Mouse (Mus musculus) embryonic facial prominence, embryonic 10.5 days (tissue): Measurements from ENCODE around the gene Rac3. TPM values are rescaled to one million over a fixed set of nuclear protein-coding genes. Genes with fewer than 3 reads are reported as not detected.
A peak's percentile ranks its signal among the peaks of the same experiment; 100 is the strongest.
"Not testable (repeated sequence)": the region's sequence is repeated elsewhere in the genome, so short reads cannot be mapped to it uniquely, and the experiment has no call there.

Experiments used
- DNase-seq: peaks from one replicate; pipeline ENCODE4 v3.0.0-alpha.2; 2017; ENCODE audit warnings: low spot score
- H3K27ac ChIP-seq: fragments of 300-500 bp; sonication (generic); replicated peaks from 2 replicates; pipeline ENCODE4 v1.5.1; 2016; ENCODE audit warnings: mild to moderate bottlenecking
- H3K27me3 ChIP-seq: fragments of 300-500 bp; sonication (generic); replicated peaks from 2 replicates; pipeline ENCODE4 v1.6.1; 2016; ENCODE audit warnings: low read depth, mild to moderate bottlenecking; ENCODE audit not compliant: poor library complexity, severe bottlenecking
- H3K36me3 ChIP-seq: fragments of 300-500 bp; sonication (generic); replicated peaks from 2 replicates; pipeline ENCODE4 v1.6.1; 2016; ENCODE audit warnings: mild to moderate bottlenecking, moderate library complexity
- H3K4me1 ChIP-seq: fragments of 300-500 bp; sonication (generic); 2 replicates; pipeline ENCODE4 v1.6.1; 2016
- H3K4me3 ChIP-seq: fragments of 300-500 bp; sonication (generic); 2 replicates; pipeline ENCODE4 v1.5.1; 2016; ENCODE audit warnings: mild to moderate bottlenecking, moderate library complexity
- H3K9me3 ChIP-seq: fragments of 300-500 bp; sonication (generic); 2 replicates; pipeline ENCODE4 v1.6.1; 2016; ENCODE audit warnings: mild to moderate bottlenecking
- WGBS: fragments of 180-500 bp; shearing (Covaris S2); methylation state at CpG from one replicate; pipeline ENCODE4 v1.1.7; 2016; 5-methylcytosine and 5-hydroxymethylcytosine counted together
- polyA plus RNA-seq: library from polyadenylated mRNA; unstranded; fragments of >200 nt; fragmentation: Nextera tagmentation; extraction: Ambion mirVana; gene quantifications from 2 replicates; pipeline ENCODE4 v1.2.1, GENCODE M21; 2016

Rac3 gene
- polyA plus RNA-seq, 1 experiment from 2014 or later = 31.2 TPM

DNA sequence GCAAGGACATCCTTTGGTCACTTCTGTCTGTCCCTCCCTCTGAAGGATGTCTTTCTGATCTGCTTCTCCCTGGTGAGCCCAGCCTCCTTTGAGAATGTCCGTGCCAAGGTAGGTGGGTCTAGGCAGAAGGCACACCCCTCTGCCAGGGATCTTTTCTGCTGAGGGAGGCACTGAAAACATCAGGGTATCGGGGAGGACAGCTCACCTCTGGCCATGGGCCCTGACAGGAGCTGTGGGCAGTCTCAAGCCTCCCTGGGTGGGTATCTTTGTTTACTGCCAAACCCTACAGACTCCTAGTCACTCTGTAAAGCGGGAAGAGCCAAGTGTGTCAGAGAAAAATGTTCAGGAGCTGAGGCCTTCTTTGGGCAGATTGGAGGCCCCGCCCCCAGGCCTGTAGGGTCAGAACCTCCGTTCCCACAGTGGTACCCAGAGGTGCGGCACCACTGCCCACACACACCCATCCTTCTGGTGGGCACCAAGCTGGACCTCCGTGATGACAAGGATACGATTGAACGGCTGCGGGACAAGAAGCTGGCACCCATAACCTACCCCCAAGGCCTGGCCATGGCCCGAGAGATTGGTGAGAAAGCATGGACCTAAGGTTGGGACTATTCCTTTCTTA, 1.6 kb downstream of the Rac3 start:
- DNase-seq = no peak
- no peak overlapping the region for H3K27ac ChIP-seq
- H3K4me3 ChIP-seq = peak overlapping the region; percentile 72; the same call in 1 of the 2 replicates
- H3K36me3 ChIP-seq = peaks cover 23% of the 10 kb centered on the region
- 90% methylated on average over 11 of the region's 11 CpGs for WGBS
- H3K4me1 ChIP-seq = peaks cover 39% of the 10 kb centered on the region
- peaks cover 54% of the 10 kb centered on the region for H3K27me3 ChIP-seq
- H3K9me3 ChIP-seq = no peaks in the 10 kb centered on the region

DNA sequence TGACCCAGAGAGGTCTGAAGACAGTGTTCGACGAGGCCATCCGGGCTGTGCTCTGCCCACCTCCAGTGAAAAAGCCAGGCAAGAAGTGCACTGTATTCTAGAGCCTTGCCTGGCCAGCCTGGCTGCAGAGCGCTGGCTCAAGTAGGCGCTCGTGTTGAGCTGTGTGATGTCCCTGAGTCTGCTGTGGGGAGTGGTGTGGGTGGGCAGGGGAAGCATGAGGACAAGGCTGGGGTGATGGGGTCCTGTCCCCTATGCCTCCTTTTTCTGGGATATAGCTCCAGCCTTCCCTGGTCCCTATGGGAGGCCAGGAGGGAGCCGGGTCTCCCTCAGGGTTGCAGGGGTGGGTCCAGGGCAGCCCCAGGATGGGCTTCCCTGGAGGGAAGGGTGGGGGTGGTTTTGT, 2.2 kb downstream of the Rac3 start:
- 86% methylated on average over 7 of the region's 7 CpGs for WGBS

DNA sequence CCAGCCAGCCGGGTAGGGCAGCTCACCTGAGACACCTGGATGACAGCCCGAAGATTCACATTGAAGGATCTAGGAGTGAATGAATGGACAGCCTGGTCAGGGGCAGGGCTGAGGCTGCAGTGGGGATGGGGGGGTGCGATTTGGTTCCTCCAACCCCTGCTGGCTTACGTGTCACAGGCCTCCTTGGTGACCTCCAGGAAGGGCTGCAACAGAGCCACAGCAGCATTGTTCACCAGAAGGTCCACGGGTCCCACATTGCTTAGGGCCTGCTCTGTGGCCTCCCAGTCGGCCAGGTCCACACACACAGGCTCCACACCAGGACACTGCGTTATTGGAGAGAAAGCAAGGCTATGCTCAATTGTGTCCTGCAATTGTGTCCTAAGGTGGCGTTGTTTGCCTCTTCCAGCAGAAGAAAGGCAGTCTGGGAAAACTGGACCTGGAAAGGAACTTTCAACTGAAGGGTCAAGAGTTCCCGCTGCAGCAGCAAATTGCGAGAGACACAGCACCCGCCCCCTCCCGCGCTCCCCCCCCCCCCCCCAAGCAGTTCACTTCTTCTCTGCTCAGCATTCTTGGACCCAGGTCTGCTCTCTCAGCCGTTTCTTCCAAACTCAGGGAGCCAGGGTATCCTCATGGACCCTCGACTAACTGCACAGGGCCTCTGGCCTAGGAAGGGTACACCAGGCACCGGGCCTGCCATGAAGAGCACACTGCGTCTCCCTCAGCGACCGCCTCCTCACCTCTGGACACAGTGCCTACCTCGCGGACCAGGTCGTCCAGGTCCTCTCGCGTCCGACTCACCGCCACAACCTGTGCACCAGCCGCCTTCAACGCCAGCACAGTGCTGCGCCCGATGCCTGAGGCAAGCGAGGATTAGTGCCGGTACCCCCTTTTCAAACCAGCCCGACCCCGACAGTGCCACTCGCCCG, 5.2 kb downstream of the Rac3 start:
- Histone ChIP-seq H3K36me3 (no peaks in the 10 kb centered on the region; the same call in 1 of the 2 replicates), H3K27ac (peak overlapping the region; percentile 71; the same call in 1 of the 2 replicates), H3K27me3 (peaks cover 76% of the 10 kb centered on the region), H3K4me3 (peak overlapping the region; percentile 77), H3K9me3 (no peaks in the 10 kb centered on the region), H3K4me1 (peaks cover 38% of the 10 kb centered on the region)
- DNase-seq = no peak
- WGBS = 18% methylated on average over 36 of the region's 36 CpGs

More for the DNA sequence above, 2.2 kb downstream of the Rac3 start:
- H3K9me3 ChIP-seq = no peaks in the 10 kb centered on the region
- no peak overlapping the region for H3K4me3 ChIP-seq
- DNase-seq = no peak
- H3K4me1 ChIP-seq = peaks cover 39% of the 10 kb centered on the region
- H3K27me3 ChIP-seq = peaks cover 60% of the 10 kb centered on the region
- no peak overlapping the region for H3K27ac ChIP-seq
- H3K36me3 ChIP-seq = peaks cover 16% of the 10 kb centered on the region

DNA sequence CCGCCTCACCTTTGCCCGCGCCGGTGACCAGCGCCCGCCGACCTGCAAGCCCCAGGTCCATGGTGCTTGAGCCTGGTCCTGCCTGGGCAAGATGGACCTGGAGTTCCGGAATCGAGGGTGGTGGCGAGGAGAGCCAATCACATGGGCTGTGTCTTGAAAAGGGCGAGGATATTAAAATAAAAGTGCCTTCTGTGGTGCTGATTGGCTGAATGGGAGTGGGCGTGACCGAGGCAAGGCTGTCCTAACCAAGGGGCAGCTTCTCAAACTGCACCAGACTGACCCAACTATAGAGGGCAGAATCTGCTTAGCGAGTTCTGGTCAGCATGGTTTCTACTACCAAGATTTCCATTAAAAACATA, 5.9 kb downstream of the Rac3 start, which contains the start of gene Dcxr:
Gene Dcxr, minus strand, starts transcription at position 113 of the 359 bp plus-strand sequence.
- Histone ChIP-seq H3K36me3 (no peaks in the 10 kb centered on the region; the same call in 1 of the 2 replicates), H3K27me3 (peaks cover 77% of the 10 kb centered on the region), H3K4me1 (peaks cover 35% of the 10 kb centered on the region), H3K9me3 (no peaks in the 10 kb centered on the region), H3K27ac (peak within 1 kb of the TSS; percentile 71; the same call in 1 of the 2 replicates), H3K4me3 (peak within 1 kb of the TSS; percentile 77)
- DNase-seq = peak; percentile 90
- WGBS = under 1% methylated on average over 14 of the region's 14 CpGs

DNA sequence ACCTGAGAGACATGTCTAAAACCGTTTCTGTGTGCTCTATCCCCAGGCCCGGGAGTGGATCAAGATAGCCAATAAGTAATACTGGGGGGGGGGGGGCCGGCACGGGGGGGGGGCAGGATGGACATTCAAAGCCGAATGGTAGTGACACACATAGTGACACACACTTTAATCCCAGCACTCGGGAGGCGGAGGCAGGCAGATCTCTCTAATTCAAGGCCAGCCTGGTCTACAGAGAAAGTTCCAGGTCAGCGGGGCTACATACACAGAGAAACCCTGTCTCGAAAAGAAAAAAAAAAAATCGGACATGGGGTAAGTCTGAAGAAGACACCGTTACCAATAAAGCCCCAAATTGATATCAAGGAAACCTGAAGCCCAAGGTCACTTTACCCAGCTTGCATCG, 6.3 kb downstream of the Rac3 start:
- no peaks in the 10 kb centered on the region; the same call in 1 of the 2 replicates for H3K36me3 ChIP-seq
- no peak for DNase-seq
- peaks cover 72% of the 10 kb centered on the region for H3K27me3 ChIP-seq
- peaks cover 31% of the 10 kb centered on the region for H3K4me1 ChIP-seq
- H3K27ac ChIP-seq = no peak overlapping the region
- H3K9me3 ChIP-seq = no peaks in the 10 kb centered on the region
- 61% methylated on average over 12 of the region's 12 CpGs for WGBS
- H3K4me3 ChIP-seq = peak overlapping the region; percentile 77

DNA sequence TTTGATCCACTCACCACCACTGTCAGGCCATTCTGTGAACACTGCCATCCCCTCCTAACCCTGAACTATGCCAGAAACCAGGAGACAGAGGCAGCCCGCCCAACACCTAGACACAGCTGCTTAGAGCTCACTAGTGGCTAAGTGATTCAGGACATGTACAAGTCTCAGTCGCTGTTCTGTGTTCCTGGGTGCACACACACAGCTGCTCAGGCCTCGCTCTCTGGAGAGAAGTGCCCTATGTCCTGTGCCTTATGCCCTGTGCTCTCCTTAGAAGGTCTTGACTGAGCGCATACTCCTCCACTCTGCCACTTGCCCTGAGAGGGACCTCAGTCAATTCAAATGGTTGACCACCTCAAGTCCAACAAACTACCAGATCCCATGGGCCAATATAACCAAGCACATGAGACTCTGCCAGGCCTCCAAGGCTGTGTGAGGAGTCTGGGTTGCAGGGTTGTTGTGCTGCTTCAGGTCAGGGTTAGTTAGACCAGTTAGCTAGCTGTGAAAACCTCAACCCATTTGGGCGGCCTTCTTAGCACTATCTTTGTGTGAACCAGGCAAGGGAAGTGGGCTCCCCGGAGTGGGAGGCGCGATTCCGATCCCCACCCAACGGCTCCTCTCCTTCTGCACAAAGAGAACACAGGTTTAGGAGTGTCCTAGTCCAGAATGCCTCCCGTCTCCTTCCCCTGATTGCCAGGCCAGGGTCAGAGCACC, 7.4 kb downstream of the Rac3 start:
- peak overlapping the region; percentile 71; the same call in 1 of the 2 replicates for H3K27ac ChIP-seq
- 70% methylated on average over 11 of the region's 11 CpGs for WGBS
- peaks cover 28% of the 10 kb centered on the region for H3K4me1 ChIP-seq
- peak overlapping the region; percentile 41 for H3K4me3 ChIP-seq
- no peaks in the 10 kb centered on the region for H3K9me3 ChIP-seq
- H3K36me3 ChIP-seq = no peaks in the 10 kb centered on the region
- peaks cover 61% of the 10 kb centered on the region for H3K27me3 ChIP-seq
- DNase-seq = no peak

DNA sequence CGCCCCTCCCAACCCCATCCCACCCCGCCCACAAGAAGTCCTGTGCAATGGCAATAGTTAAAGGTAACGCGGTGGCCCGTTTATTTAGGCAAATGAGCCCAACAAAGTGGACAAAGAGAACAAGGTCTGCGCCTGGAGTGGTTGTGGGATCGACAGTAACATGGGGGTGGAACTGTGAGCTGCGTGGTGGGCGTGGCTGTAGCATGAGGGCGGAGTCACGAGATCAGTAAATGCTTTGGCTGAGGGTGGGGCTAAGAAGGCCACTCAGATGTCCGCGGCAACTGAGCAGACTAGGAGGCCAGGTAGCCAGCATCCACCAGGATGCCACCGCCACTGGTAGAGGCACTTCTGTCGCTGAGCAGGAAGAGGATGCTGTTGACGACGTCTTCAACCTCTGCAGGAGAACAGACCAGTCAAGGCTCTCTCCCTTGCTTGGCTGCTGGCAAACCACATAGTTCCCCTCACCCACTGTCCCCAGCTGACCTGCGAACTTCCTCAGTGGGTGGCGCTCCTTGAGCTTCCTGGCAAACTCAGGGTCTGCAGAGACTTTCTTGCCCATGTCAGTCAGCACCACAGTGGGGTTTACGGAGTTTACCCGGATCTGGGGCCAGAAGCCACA, 8.3 kb downstream of the Rac3 start:
- H3K4me1 ChIP-seq = peaks cover 28% of the 10 kb centered on the region
- peak overlapping the region; percentile 71; the same call in 1 of the 2 replicates for H3K27ac ChIP-seq
- peak overlapping the region; percentile 41 for H3K4me3 ChIP-seq
- not testable (repeated sequence) for H3K9me3 ChIP-seq, H3K36me3 ChIP-seq
- 1% methylated on average over 18 of the region's 21 CpGs for WGBS
- H3K27me3 ChIP-seq = peaks cover 55% of the 10 kb centered on the region
- DNase-seq = peak; percentile 76

DNA sequence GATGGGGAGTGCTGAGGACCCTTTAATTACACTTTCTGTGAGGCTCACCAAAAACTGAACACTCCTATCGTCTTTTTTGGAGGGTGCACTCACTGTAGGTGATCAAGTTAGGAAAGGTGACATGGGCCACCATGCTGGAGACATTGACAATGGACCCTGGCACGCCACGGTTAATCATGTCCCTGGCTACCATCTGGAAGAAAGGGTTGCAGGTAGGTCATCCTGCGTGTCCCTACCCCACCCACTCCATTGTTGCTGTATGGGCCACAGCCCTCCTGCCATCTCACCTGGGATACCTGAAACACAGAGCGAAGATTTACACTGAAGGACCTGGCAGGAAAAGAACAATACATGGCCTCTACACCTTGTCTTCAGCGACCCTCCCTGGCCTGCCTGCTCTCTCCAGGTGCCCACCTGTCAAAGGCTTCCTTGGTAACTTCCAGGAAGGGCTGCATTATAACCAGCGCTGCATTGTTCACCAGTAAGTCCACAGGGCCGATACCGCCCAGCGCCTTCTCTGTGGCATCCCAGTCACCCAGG, 9.1 kb downstream of the Rac3 start:
- no peaks in the 10 kb centered on the region for H3K9me3 ChIP-seq
- peaks cover 51% of the 10 kb centered on the region for H3K27me3 ChIP-seq
- 85% methylated on average over 10 of the region's 10 CpGs for WGBS
- H3K4me1 ChIP-seq = peaks cover 28% of the 10 kb centered on the region
- no peak overlapping the region for H3K27ac ChIP-seq
- no peak for DNase-seq
- no peak overlapping the region for H3K4me3 ChIP-seq
- H3K36me3 ChIP-seq = no peaks in the 10 kb centered on the region

DNA sequence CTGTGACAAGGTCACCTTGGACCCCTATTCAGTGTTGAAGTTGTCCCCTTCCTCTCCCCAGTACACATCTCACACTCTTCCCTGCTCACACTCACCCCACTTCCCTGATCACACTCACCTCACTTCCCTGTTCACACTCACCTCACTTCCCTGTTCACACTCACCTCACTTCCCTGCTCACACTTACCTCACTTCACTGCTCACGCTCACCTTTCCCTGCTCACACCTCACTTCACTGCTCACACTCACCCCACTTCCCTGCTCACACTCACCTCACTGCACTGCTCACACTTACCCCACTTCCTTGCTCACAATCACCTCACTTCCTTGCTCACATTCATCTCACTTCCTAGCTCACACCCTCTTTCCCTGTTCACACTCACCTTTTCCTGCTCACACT, 10.1 kb downstream of the Rac3 start:
- WGBS = 92% methylated on average over 1 of the region's 1 CpGs
- Histone ChIP-seq H3K9me3 (no peaks in the 10 kb centered on the region), H3K36me3 (no peaks in the 10 kb centered on the region), H3K4me1 (peaks cover 24% of the 10 kb centered on the region), H3K4me3 (no peak overlapping the region), H3K27me3 (peaks cover 41% of the 10 kb centered on the region), H3K27ac (no peak overlapping the region)
- no peak for DNase-seq

DNA sequence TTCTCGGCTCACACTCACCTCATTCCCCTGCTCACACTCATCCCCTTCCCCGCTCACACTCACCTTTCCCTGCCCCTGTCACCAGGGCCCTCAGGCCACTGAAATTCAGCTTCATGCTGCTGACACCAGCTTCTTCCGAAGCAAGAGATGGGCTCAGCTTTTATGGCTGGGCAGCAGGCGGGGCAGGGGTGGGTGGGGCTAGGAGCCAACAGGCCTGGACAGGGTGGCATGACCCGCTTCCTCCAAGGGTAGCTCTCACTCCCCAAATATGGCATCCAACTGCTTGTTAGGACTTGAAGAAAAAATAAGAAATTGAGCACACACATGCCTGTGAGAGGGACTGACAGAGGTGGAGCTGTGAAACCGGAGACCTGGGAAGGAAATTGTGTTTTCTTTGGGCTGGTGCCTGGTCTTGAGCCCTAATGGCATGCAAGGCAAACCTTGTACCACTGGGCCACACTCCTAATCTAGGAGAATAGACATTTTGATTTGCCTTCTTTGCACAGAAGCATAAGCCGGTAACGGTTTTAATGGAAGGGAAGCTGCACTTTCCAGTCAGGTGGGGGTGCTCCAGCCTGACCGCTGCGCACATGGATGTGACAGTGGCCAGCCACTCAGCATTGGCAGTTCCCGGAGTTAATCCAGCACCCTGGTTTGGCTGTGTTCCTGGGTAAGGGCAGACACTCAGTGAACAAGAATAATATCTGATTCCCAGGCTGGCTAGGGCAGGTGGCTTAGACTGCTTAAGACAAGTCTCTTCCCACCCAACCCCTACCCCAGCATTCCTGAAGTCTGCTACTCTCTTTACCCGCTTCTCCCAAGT, 10.8 kb downstream of the Rac3 start, which contains the start of gene Cbr2:
Gene Cbr2, minus strand, starts transcription at position 257 of the 823 bp plus-strand sequence.
- peak; percentile 18 for DNase-seq
- 77% methylated on average over 12 of the region's 12 CpGs for WGBS
- Histone ChIP-seq H3K4me1 (peaks cover 17% of the 10 kb centered on the region), H3K36me3 (no peaks in the 10 kb centered on the region), H3K27ac (no peak within 1 kb of the TSS), H3K4me3 (no peak within 1 kb of the TSS), H3K27me3 (peaks cover 38% of the 10 kb centered on the region), H3K9me3 (no peaks in the 10 kb centered on the region)

DNA sequence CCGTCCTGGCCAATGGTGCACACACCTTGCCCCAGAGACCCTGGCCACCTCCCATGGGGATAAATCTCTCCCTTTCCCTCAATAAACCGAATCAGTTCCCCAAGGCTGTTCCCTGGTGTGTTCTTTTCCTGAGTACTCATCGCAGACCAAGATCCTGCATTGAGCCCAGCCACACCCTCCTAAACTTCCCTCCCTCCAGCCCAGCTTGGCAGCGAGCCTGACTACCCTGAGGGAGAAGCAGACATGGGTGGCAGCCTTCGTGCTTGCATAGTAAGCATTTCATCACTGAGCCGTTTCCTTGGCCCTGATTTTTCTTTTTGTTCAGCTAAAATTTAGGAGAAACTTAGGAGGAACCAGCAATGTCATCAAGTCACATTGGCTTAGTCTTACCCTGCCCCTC, 12.3 kb downstream of the Rac3 start:
- H3K36me3 ChIP-seq = no peaks in the 10 kb centered on the region
- H3K4me1 ChIP-seq = peaks cover 13% of the 10 kb centered on the region
- H3K27ac ChIP-seq = no peak overlapping the region
- no peaks in the 10 kb centered on the region for H3K9me3 ChIP-seq
- H3K4me3 ChIP-seq = no peak overlapping the region
- WGBS = 69% methylated on average over 6 of the region's 6 CpGs
- H3K27me3 ChIP-seq = peaks cover 31% of the 10 kb centered on the region
- DNase-seq = no peak
